Mouse (Mus musculus) T-cell, adult 2 months (primary cell): ENCODE results near the gene Sf3b2.
"Not testable (repeated sequence)": the region's sequence is repeated elsewhere in the genome, so short reads cannot be mapped to it uniquely, and the experiment has no call there.

Experiments used
- DNase-seq: peaks from one replicate; pipeline ENCODE4 v3.0.0; 2022; ENCODE audit warnings: low spot score

The Sf3b2 gene

GRCm38 (mm10) chr19:5272801-5273733 is 22.2 kb downstream of the Sf3b2 start, which contains the start of gene Pacs1:
Pacs1 (minus strand) TSS chr19:5273119.
- DNase-seq, result peak; percentile 91

DNA sequence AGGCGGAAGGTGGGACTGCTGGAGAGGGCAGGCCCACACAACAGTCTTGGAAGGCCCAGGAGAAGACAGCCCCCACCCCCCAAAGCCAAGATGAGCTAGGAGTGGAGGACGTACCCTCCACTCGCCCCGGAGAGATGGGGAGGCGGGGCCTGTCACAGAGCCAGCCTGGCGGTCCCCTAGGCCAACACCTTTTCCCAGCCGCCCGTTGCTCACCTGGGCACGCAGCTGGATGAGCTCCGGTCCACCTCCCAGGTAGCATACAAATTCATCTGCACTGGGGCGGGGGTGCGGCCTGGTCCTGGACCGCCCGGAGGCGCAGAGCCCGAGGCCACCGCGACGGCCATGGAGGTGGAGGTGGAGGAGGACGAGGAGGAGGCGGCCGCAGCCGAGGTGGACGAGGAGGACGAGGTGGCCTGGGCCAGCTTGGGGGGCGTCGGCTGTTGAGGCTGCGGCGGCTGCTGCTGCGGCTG is 22.9 kb downstream of the Sf3b2 start:
- DNase-seq, result peak; percentile 17

DNA sequence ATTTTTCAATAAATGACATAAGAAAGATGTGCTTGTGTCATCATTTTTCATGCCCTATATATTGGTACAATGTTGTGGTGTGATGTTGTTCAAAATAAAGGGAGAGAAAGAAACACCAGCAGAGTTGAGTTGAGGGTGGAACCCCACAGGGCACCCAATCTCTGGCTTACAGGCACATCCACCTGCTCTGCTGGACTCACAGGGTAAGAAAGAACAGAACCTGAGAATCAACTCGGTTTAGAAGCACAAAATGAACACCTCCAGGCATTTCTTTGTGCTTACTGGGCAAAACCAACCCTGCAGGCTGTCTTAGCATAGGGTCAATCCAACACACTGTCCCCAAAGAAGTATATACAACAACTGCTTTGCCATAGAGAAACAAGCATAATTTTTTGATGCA is 23.8 kb downstream of the Sf3b2 start:
- no peak for DNase-seq

DNA sequence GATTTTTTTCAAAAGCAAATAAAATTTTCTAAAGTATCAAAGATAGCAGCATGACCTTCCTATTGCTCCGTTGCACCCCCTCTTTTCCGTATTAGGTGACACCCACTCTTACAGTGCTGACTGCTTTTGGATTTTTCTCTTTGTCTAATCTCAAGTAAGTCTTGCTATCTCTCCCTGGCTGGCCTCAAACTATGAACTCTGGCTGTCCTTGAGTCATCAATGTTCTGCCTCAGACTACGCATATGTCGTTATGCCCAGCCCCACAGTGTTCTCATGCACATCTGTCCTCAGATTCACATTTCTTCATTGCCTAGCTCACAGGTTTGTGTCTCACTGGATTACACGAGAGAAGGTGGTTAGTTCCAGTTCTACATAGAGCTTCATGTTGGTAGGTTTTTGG is 25.9 kb downstream of the Sf3b2 start:
- no peak for DNase-seq

DNA sequence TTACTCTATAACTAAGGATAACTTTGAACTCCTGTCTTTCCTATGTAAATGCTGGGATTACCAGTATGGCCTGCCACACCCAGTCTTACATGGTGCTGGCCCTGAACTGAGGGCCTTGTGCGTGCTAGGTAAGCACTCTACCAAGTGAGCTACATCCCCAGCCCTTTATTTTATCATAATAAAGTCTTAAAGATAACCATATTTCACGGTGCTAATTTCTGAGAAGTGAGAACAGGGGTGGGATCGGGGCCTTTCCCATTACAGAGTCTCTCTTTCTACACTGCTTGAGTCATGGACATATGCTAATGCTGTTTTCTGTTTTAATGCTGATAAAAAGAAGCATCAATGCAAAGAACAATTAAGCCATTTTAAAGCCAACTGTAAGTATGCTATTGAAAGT is 26.4 kb downstream of the Sf3b2 start:
- DNase-seq, result no peak

GRCm38 (mm10) chr19:5268017-5268416 is 27.2 kb downstream of the Sf3b2 start:
- no peak for DNase-seq

DNA sequence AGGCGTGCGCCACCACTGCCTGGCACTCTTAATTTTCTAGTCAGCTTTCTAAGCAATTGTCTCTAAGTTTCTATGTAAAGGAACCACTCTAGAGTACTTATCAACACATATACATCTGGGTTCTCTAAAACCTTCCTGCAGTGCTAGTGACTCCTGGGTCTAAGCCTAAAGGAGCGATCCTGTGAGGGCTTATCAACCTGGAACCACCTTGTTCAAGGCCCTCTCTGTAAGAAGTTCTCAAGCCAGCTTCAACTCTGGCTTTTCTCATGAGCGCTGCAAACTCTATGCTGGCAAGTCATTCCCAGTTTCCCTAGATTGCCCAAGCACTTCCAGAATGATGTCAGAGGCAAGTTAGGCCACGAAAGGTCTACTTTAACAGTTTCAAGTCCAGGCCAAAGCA is 28.2 kb downstream of the Sf3b2 start:
- no peak for DNase-seq

GRCm38 (mm10) chr19:5257140-5257539 is 38.1 kb downstream of the Sf3b2 start:
- DNase-seq, result peak; percentile 83

DNA sequence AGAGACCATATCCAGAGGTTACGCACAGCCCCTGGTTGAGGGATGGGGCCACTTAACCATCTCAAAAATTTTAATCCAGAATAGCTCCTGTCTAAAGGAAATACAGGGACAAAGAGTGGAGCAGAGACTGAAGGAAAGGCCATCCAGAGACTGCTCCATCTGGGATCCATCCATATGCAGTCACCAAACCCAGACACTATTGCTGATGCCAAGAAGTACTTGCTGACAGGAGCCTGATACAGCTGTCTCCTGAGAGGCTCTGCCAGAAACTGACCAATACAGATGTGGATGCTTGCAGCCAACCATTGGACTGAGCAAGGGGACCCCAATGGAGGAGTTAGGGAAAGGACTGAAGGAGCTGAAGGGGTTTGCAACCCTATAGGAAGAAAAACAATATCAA is 58.3 kb downstream of the Sf3b2 start:
- not testable (repeated sequence) for DNase-seq

GRCm38 (mm10) chr19:5232696-5233095 is 62.6 kb downstream of the Sf3b2 start:
- no peak for DNase-seq

DNA sequence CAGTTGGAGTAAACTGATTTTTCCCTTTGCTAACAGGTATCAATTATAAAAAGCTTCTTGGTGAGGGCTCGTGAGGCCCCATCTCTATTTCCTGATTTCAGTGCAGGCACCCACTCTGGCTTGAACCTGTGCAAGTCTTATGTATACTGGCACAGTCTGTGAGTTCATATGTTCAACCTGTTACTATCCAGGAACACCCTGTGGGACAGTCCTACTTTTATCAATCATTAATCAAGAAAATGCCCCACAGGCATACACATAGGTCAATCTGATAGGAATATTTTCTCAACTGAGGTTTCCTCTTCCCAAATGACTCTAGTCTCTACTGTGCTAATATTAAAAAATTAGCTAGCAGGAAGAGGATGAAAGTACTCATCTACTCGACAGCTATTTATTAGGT is 65.1 kb downstream of the Sf3b2 start:
- DNase-seq, result no peak

- no peak for DNase-seq
Measured at GRCm38 (mm10) chr19:5224624-5225023, 70.6 kb downstream of the Sf3b2 start.

DNA sequence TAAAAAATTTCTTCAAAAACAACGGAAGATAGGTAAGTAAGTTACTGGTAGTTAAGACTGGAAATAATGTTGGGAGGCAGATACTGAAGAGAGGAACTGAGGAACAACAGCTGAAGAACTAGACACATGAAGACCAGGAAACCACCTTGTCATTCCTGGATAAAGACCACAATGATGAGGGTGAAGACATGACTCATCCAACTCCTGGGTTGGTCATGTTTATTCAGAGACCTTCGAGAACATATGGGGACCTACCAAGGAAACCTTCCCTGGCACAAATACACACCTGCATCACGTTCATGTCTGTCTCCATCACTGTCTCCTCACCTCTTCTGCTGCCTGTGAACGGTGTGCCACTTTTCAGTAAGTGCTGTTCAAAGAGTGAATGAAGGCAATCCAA is 71.2 kb downstream of the Sf3b2 start:
- no peak for DNase-seq
